Mouse (Mus musculus): Measurements from ENCODE around the gene Capn7.

DNA sequence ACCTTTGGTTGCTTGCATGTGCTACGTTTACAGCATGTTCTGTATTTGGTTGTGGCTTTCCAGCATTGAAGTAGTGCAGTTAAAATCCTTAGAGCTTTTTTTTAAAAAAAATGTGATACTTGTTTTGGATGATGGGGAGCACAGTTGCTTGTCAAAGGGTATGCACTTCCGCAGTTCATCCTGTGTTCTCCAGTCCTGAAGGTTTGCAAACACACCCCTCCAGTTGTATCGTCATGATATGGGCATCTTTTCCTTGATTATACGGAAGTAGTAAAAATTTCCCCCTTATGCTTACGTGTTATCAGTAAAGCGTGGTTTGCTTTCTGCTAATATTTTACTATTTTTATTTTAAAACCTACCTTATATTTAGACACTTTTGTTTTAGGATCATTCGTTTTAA is 968 bp downstream of the Capn7 start:
- TF ChIP-seq MYOG (IDR thresholded peaks at IDR 0.05; ENCODE audit: control insufficient read depth, extremely low read depth, insufficient read length) (no peak), CTCF (IDR thresholded peaks at IDR 0.05; ENCODE audit: control insufficient read depth, insufficient read depth, insufficient read length) (no peak), USF1 (IDR thresholded peaks at IDR 0.05; ENCODE audit: low read depth) (no peak)
